Mouse (Mus musculus) stomach, embryonic 15.5 days (tissue): ENCODE measurements around the gene Ints5. TPM values are rescaled to one million over a fixed set of nuclear protein-coding genes. Genes with fewer than 3 reads are reported as not detected.

Experiments
- microRNA-seq: library from miRNA; unstranded; fragments of <30 nt; microRNA quantifications from one replicate; pipeline ENCODE4, GENCODE M21; 2016
- polyA plus RNA-seq: library from polyadenylated mRNA; unstranded; fragments of >200 nt; fragmentation: Nextera tagmentation; extraction: Ambion mirVana; gene quantifications from 2 replicates; pipeline ENCODE4 v1.2.1, GENCODE M21; 2015

The Ints5 gene
- polyA plus RNA-seq, 1 experiment from 2014 or later = 36.8 TPM

Small RNA genes lying within 50 kb of the gene (microRNA-seq; reads per million reads assigned to microRNA genes)
- gene Mir5136 = not detected

Other genes with a start within 250 kb of the Ints5 start
- gene Chrm1, start 229.2 kb upstream of the Ints5 start, polyA plus RNA-seq = 0.88 and 0.98 TPM in 2 replicates
- 111 and 122 TPM in 2 replicates for gene Slc3a2, start 169.6 kb upstream of the Ints5 start, polyA plus RNA-seq
- gene Wdr74, start 157.2 kb upstream of the Ints5 start, polyA plus RNA-seq = 76.3 and 90.4 TPM in 2 replicates
- gene 1700092M07Rik, start 152.3 kb upstream of the Ints5 start, polyA plus RNA-seq = 1.4 and 1.7 TPM in 2 replicates
- 132 and 134 TPM in 2 replicates for gene Stx5a, start 151.6 kb upstream of the Ints5 start, polyA plus RNA-seq
- 159 and 160 TPM in 2 replicates for gene Nxf1, start 135.9 kb upstream of the Ints5 start, polyA plus RNA-seq
- 158 and 161 TPM in 2 replicates for gene Tmem223, start 122.0 kb upstream of the Ints5 start, polyA plus RNA-seq
- 95.7 and 104 TPM in 2 replicates for gene Tmem179b, start 118.5 kb upstream of the Ints5 start, polyA plus RNA-seq
- 26.3 and 26.9 TPM in 2 replicates for gene Taf6l, start 106.6 kb upstream of the Ints5 start, polyA plus RNA-seq
- 136 and 137 TPM in 2 replicates for gene Polr2g, start 94.4 kb upstream of the Ints5 start, polyA plus RNA-seq
- 4.1 and 4.4 TPM in 2 replicates for gene Zbtb3, start 90.5 kb upstream of the Ints5 start, polyA plus RNA-seq
- 49.7 and 52.1 TPM in 2 replicates for gene Ttc9c, start 73.7 kb upstream of the Ints5 start, polyA plus RNA-seq
- 5.9 and 6.6 TPM in 2 replicates for gene Hnrnpul2, start 73.0 kb upstream of the Ints5 start, polyA plus RNA-seq
- gene AC129217.1, start 63.2 kb upstream of the Ints5 start, polyA plus RNA-seq = not detected in 2 replicates
- gene Bscl2, start 55.5 kb upstream of the Ints5 start, polyA plus RNA-seq = 49.7 and 53.4 TPM in 2 replicates
- 11.2 and 14.7 TPM in 2 replicates for gene Gng3, start 53.8 kb upstream of the Ints5 start, polyA plus RNA-seq
- 1.6 and 1.8 TPM in 2 replicates for gene Lrrn4cl, start 42.2 kb upstream of the Ints5 start, polyA plus RNA-seq
- gene Ubxn1, start 21.5 kb upstream of the Ints5 start, polyA plus RNA-seq = 160 and 163 TPM in 2 replicates
- 61.9 and 62.8 TPM in 2 replicates for gene Uqcc3, start 12.1 kb upstream of the Ints5 start, polyA plus RNA-seq
- gene Lbhd1, start 9.3 kb upstream of the Ints5 start, polyA plus RNA-seq = 69.9 and 93.9 TPM in 2 replicates
- not detected in 2 replicates for gene Gm49403, start 9.1 kb upstream of the Ints5 start, polyA plus RNA-seq
- gene 1810009A15Rik, start 4.2 kb upstream of the Ints5 start, polyA plus RNA-seq = 82.3 and 82.9 TPM in 2 replicates
- gene Gm49416, start 4.1 kb upstream of the Ints5 start, polyA plus RNA-seq = not detected in 2 replicates
- 89.3 and 103 TPM in 2 replicates for gene Ganab, start 5.1 kb downstream of the Ints5 start, polyA plus RNA-seq
- 39.8 and 44.5 TPM in 2 replicates for gene B3gat3, start 27.4 kb downstream of the Ints5 start, polyA plus RNA-seq
- gene Rom1, start 36.4 kb downstream of the Ints5 start, polyA plus RNA-seq = 3.3 and 3.4 TPM in 2 replicates
- 31.7 and 32.6 TPM in 2 replicates for gene Eml3, start 36.5 kb downstream of the Ints5 start, polyA plus RNA-seq
- 132 and 142 TPM in 2 replicates for gene Mta2, start 48.9 kb downstream of the Ints5 start, polyA plus RNA-seq
- gene Tut1, start 60.8 kb downstream of the Ints5 start, polyA plus RNA-seq = 29.1 and 31.8 TPM in 2 replicates
- 383 and 461 TPM in 2 replicates for gene Eef1g, start 74.0 kb downstream of the Ints5 start, polyA plus RNA-seq
- gene Ahnak, start 96.3 kb downstream of the Ints5 start, polyA plus RNA-seq = 32.2 and 43.5 TPM in 2 replicates
- not detected in 2 replicates for gene Scgb1a1, start 195.0 kb downstream of the Ints5 start, polyA plus RNA-seq
- 13.7 and 16.4 TPM in 2 replicates for gene Asrgl1, start 242.6 kb downstream of the Ints5 start, polyA plus RNA-seq